Mouse (Mus musculus): ENCODE results near the gene Tomm5.

DNA sequence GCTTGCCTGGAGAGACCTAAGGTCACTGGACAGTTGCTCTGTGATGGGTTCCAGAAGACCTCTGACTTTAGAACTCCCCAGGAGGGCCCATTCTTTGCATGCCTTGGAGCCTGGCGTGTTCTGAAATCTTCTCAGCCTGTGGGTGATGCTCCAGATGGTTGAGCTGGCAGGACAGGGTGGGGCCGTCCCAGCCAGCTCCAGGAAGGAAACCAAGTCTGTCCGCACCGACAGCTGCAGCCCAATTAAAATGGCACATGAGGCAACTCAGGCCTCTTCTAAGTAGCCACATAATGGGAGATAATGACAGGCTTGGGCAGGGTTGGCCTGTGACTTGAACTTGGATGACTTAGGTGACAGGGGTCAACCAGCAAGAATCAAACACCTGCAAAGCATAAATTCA lies 29.7 kb upstream of the Tomm5 start:
- TF ChIP-seq CTCF (IDR thresholded peaks at IDR 0.05) (no peak), EP300 (IDR thresholded peaks at IDR 0.05) (no peak)
